Comparison of ENCODE assay signal across 26 mouse cellular contexts in the genomic region with DNA sequence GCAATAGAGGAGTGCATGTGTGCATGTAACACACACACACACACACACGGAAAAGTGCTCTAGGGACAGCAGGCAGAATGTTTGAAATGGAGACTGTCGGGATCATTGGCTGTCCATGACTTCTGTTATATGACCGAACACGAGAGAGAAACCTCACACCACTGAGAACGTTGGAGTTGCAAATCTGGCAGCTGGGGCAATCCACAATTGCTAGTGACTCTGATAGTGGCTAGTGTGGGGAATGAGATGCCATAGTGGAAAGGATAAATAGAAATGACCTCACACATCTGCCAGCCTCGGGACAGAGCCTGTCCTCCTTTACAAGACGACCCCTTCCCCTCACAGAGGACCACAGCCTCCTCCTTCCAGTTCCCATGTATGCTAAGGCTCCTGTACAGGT. TPM values are rescaled to one million over a fixed set of nuclear protein-coding genes. Genes with fewer than 3 reads are reported as not detected.
DNase-seq lines count a peak whose midpoint lies in the region; ATAC-seq and TF ChIP-seq lines count a peak whose summit lies in the region.
"Had no signal": no experiment of that assay in that cellular context is flagged by ENCODE, and none has a peak within 500 bp of the region (broad histone marks: within the 10 kb centered on the region; RNA-seq: fewer than 3 reads in every experiment).

No protein-coding gene starts in this region.

- no peak overlapping the region for H3K4me3 ChIP-seq in forebrain, embryonic 11.5 days (ENCODE audit: low read depth, low read length)
- no peak overlapping the region for H3K4me3 ChIP-seq in forebrain, embryonic 15.5 days
- no peak overlapping the region for H3K4me3 ChIP-seq in heart, embryonic 10.5 days
- H3K4me3 ChIP-seq in CH12.LX (replicated peaks in 1 of 3; ENCODE audit: low read depth in 2 of 3, low read length in 2 of 3, poor library complexity in 1 of 3), result no peak overlapping the region
- H3K4me3 ChIP-seq: embryonic facial prominence, embryonic 13.5 days; embryonic facial prominence, embryonic 15.5 days; erythroblast, embryonic 14.5 days; forebrain, embryonic 10.5 days; forebrain, embryonic 13.5 days had no signal

- TF ChIP-seq POLR2A in CH12.LX (IDR thresholded peaks at IDR 0.05; ENCODE audit: low read depth, low read length), result no peak

- no peaks in the 10 kb centered on the region for H3K9me3 ChIP-seq in forebrain, embryonic 11.5 days (ENCODE audit: control insufficient read depth, low read length)
- no peaks in the 10 kb centered on the region for H3K9me3 ChIP-seq in forebrain, embryonic 15.5 days
- H3K9me3 ChIP-seq in heart, embryonic 10.5 days, result no peaks in the 10 kb centered on the region
- H3K9me3 ChIP-seq in CH12.LX (replicated peaks; ENCODE audit: low read length), result no peaks in the 10 kb centered on the region
- H3K9me3 ChIP-seq: embryonic facial prominence, embryonic 13.5 days; embryonic facial prominence, embryonic 15.5 days; forebrain, embryonic 10.5 days; forebrain, embryonic 13.5 days had no signal

- 85% methylated on average over 7 of the region's 7 CpGs for WGBS in forebrain, embryonic 11.5 days
- WGBS in forebrain, embryonic 15.5 days, result 77% methylated on average over 7 of the region's 7 CpGs
- WGBS in heart, embryonic 10.5 days, result 71% methylated on average over 7 of the region's 7 CpGs

- H3K27me3 ChIP-seq in forebrain, embryonic 11.5 days (ENCODE audit: control insufficient read depth, insufficient read depth, low read length), result no peaks in the 10 kb centered on the region
- H3K27me3 ChIP-seq in forebrain, embryonic 15.5 days, result no peaks in the 10 kb centered on the region
- H3K27me3 ChIP-seq in heart, embryonic 10.5 days (ENCODE audit: insufficient read depth, poor library complexity, severe bottlenecking), result no peaks in the 10 kb centered on the region
- no peaks in the 10 kb centered on the region for H3K27me3 ChIP-seq in CH12.LX (replicated peaks)
- H3K27me3 ChIP-seq: embryonic facial prominence, embryonic 13.5 days; embryonic facial prominence, embryonic 15.5 days; forebrain, embryonic 13.5 days had no signal

- H3K9ac ChIP-seq in forebrain, embryonic 11.5 days (ENCODE audit: low read length), result no peak overlapping the region
- H3K9ac ChIP-seq in forebrain, embryonic 15.5 days (replicated peaks), result no peak overlapping the region
- H3K9ac ChIP-seq in CH12.LX (ENCODE audit: insufficient read depth, low read depth), result no peak overlapping the region; the same call in 1 of the 2 replicates
- H3K9ac ChIP-seq: embryonic facial prominence, embryonic 13.5 days; embryonic facial prominence, embryonic 15.5 days; forebrain, embryonic 13.5 days had no signal

- H3K4me1 ChIP-seq in forebrain, embryonic 11.5 days (replicated peaks; ENCODE audit: control insufficient read depth, insufficient read depth, low read length), result no peaks in the 10 kb centered on the region
- H3K4me1 ChIP-seq in forebrain, embryonic 15.5 days, result no peaks in the 10 kb centered on the region
- H3K4me1 ChIP-seq in heart, embryonic 10.5 days, result no peaks in the 10 kb centered on the region
- peaks cover 43 to 90% of the 10 kb centered on the region in 2 experiments for H3K4me1 ChIP-seq in CH12.LX (ENCODE audit: control insufficient read depth in 1 of 2, insufficient read depth in 2 of 2)
- H3K4me1 ChIP-seq: embryonic facial prominence, embryonic 13.5 days; embryonic facial prominence, embryonic 15.5 days; forebrain, embryonic 10.5 days; forebrain, embryonic 13.5 days had no signal

- TF ChIP-seq CTCF in CH12.LX (conservative IDR thresholded peaks at IDR 0.05 in 1 of 2, IDR thresholded peaks at IDR 0.05 in 1 of 2; ENCODE audit: low read depth in 2 of 2, low read length in 2 of 2), result no peak

- ATAC-seq in forebrain, embryonic 11.5 days (replicated peaks; ENCODE audit: low FRiP score), result no peak
- ATAC-seq in forebrain, embryonic 15.5 days (replicated peaks), result no peak
- ATAC-seq: CD4-positive, CD25-positive, alpha-beta regulatory T cell, adult 4 months; forebrain, embryonic 13.5 days; forebrain, embryonic 16.5 days had no signal

- no peak for TF ChIP-seq RAD21 in CH12.LX (IDR thresholded peaks at IDR 0.05; ENCODE audit: low read depth, low read length)

- no peak for TF ChIP-seq EP300 in CH12.LX (IDR thresholded peaks at IDR 0.05; ENCODE audit: low read length)

- peak; percentile 24 for DNase-seq in forebrain, embryonic 11.5 days (ENCODE audit: low spot score)
- DNase-seq in heart, embryonic 10.5 days (ENCODE audit: low spot score), result peak; percentile 58
- DNase-seq in heart, postnatal 4 days, result no peak
- peak; percentile 56 for DNase-seq in CH12.LX (ENCODE audit: extremely low read depth)
- DNase-seq in layer of hippocampus, adult 18-20 months (ENCODE audit: low spot score in 2 of 2), result no peak
- DNase-seq: adrenal gland, adult 2 months; adrenal gland, postnatal 10 days; adrenal gland, postnatal 25 days; cerebellum, adult 11 months; cerebellum, adult 18-20 months; cerebellum, adult 8-10 months; cerebellum, adult 9-11 months; cerebellum, postnatal 14 days; cerebellum, postnatal 36 days; embryo, embryonic 11 days had no signal

- no peaks in the 10 kb centered on the region for H3K36me3 ChIP-seq in forebrain, embryonic 11.5 days (ENCODE audit: control insufficient read depth, insufficient read depth, low read length)
- H3K36me3 ChIP-seq in forebrain, embryonic 15.5 days, result no peaks in the 10 kb centered on the region
- H3K36me3 ChIP-seq in heart, embryonic 10.5 days, result no peaks in the 10 kb centered on the region
- peaks cover 50 to 82% of the 10 kb centered on the region in 2 experiments for H3K36me3 ChIP-seq in CH12.LX (replicated peaks in 1 of 2; ENCODE audit: control insufficient read depth in 1 of 2, insufficient read depth in 1 of 2, low read length in 1 of 2)
- H3K36me3 ChIP-seq: embryonic facial prominence, embryonic 13.5 days; embryonic facial prominence, embryonic 15.5 days; forebrain, embryonic 10.5 days had no signal

- H3K27ac ChIP-seq in forebrain, embryonic 11.5 days (ENCODE audit: low read depth, low read length), result no peak overlapping the region
- H3K27ac ChIP-seq in forebrain, embryonic 15.5 days (replicated peaks), result no peak overlapping the region
- H3K27ac ChIP-seq in heart, embryonic 10.5 days, result no peak overlapping the region
- peak overlapping the region; percentile 93 for H3K27ac ChIP-seq in CH12.LX (ENCODE audit: insufficient read depth, low read depth)
- H3K27ac ChIP-seq: embryonic facial prominence, embryonic 13.5 days; embryonic facial prominence, embryonic 15.5 days; forebrain, embryonic 10.5 days; forebrain, embryonic 13.5 days had no signal

- dilution Hi-C loops in CH12.LX (cut with MboI; ENCODE audit: extremely low pct_ligation_motif_present, extremely low pct_unique_long_range_greater_than_20kb, low sequenced_read_pairs), result no loop called here

- peaks cover 66% of the 10 kb centered on the region for H3K79me2 ChIP-seq in CH12.LX (replicated peaks; ENCODE audit: control insufficient read depth, extremely low read depth, insufficient read depth, poor library complexity, severe bottlenecking)

- in situ Hi-C loops in CH12.LX (cut with MboI; ENCODE audit: low pct_ligation_motif_present, low pct_unique_long_range_greater_than_20kb, low sequenced_read_pairs), result no loop called here

- H3K4me2 ChIP-seq in forebrain, embryonic 11.5 days (ENCODE audit: low read depth, low read length, severe bottlenecking), result no peak overlapping the region
- H3K4me2 ChIP-seq in forebrain, embryonic 15.5 days (replicated peaks), result no peak overlapping the region
- peak overlapping the region; percentile 72 for H3K4me2 ChIP-seq in CH12.LX (ENCODE audit: insufficient read depth, low read depth, poor library complexity, severe bottlenecking)
- H3K4me2 ChIP-seq: embryonic facial prominence, embryonic 13.5 days; embryonic facial prominence, embryonic 15.5 days; forebrain, embryonic 13.5 days had no signal

TF ChIP-seq in CH12.LX, 34 proteins besides CTCF, POLR2A, EP300 and RAD21 (continues in another document):
- TF ChIP-seq IRF4 (IDR thresholded peaks at IDR 0.05; ENCODE audit: low read depth, low read length) (no peak), CHD1 (IDR thresholded peaks at IDR 0.05; ENCODE audit: low read depth, low read length) (0 out of 2 replicates have a peak, but pooled peaks have one; percentile 45), GABPA (IDR thresholded peaks at IDR 0.05; ENCODE audit: insufficient replicate concordance, low read depth, low read length) (no peak), UBTF (IDR thresholded peaks at IDR 0.05; ENCODE audit: low read depth, low read length) (no peak), MXI1 (IDR thresholded peaks at IDR 0.05; ENCODE audit: low read depth, low read length) (no peak), ETS1 (conservative IDR thresholded peaks at IDR 0.05; ENCODE audit: low read depth, low read length) (no peak), MEF2A (IDR thresholded peaks at IDR 0.05; ENCODE audit: borderline replicate concordance, low read depth, low read length) (no peak), SIN3A (IDR thresholded peaks at IDR 0.05; ENCODE audit: low read length) (no peak; the same call in none of the 2 replicates), BHLHE40 (IDR thresholded peaks at IDR 0.05; ENCODE audit: low read depth, low read length) (no peak), USF2 (conservative IDR thresholded peaks at IDR 0.05; ENCODE audit: low read depth, low read length) (no peak), NELFE (IDR thresholded peaks at IDR 0.05; ENCODE audit: low read depth, low read length) (0 out of 2 replicates have a peak, but pooled peaks have one; percentile 36), HCFC1 (IDR thresholded peaks at IDR 0.05; ENCODE audit: low read depth, low read length) (no peak), ZC3H11A (IDR thresholded peaks at IDR 0.05; ENCODE audit: low read depth, low read length) (no peak)

RNA-seq across cellular contexts. Expression of gene Blnk, which starts 23.6 kb away (rescaled TPM):
- 0.31 and 0.41 TPM in 2 replicates for polyA plus RNA-seq in forebrain, embryonic 11.5 days (2014; fragmentation: Nextera tagmentation; extraction: Ambion mirVana)
- 0.80 and 0.88 TPM in 2 replicates for polyA plus RNA-seq in forebrain, embryonic 15.5 days (2015; fragmentation: Nextera tagmentation; extraction: Ambion mirVana)
- 0.09 and 0.38 TPM in 2 replicates for polyA plus RNA-seq in heart, embryonic 10.5 days (2016; fragmentation: Nextera tagmentation; extraction: Ambion mirVana)
- total RNA-seq in heart, postnatal 4 days (2021), result under 1 TPM; 0.27 to 0.55 TPM
- total RNA-seq in CH12.LX (2012; rRNA removed) (86.8 and 142 TPM in 2 replicates), CH12.LX (2014; rRNA removed) (101 and 108 TPM in 2 replicates)
- 259 and 284 TPM in 2 replicates for polyA plus RNA-seq in CH12.LX (2012; ENCODE audit: insufficient read length, low read depth)
- 1 to 10 TPM; 6.1 to 7.5 TPM for total RNA-seq in layer of hippocampus, adult 18-20 months (2021)
- total RNA-seq: MEL had no signal
- polyA plus RNA-seq: erythroblast, embryonic 14.5 days had no signal

RNA-seq across cellular contexts. Expression of gene Dntt, which starts 58.3 kb away (rescaled TPM):
- polyA plus RNA-seq in forebrain, embryonic 11.5 days (2014; fragmentation: Nextera tagmentation; extraction: Ambion mirVana), result not detected in 2 replicates
- polyA plus RNA-seq in forebrain, embryonic 15.5 days (2015; fragmentation: Nextera tagmentation; extraction: Ambion mirVana), result not detected in 2 replicates
- polyA plus RNA-seq in heart, embryonic 10.5 days (2016; fragmentation: Nextera tagmentation; extraction: Ambion mirVana), result 0.06 TPM in 1 of 2 replicates, not detected in the other
- total RNA-seq in heart, postnatal 4 days (2021), result not detected
- total RNA-seq in CH12.LX (2012; rRNA removed) (0.13 TPM in 1 of 2 replicates, not detected in the other), CH12.LX (2014; rRNA removed) (not detected in 2 replicates)
- not detected in 2 replicates for polyA plus RNA-seq in CH12.LX (2012; ENCODE audit: insufficient read length, low read depth)
- not detected for total RNA-seq in layer of hippocampus, adult 18-20 months (2021)
- total RNA-seq: adrenal gland, adult 2 months; adrenal gland, postnatal 25 days; ES-E14; MEL had no signal
- polyA plus RNA-seq: adrenal gland, adult 2 months; embryonic facial prominence, embryonic 11.5 days; embryonic facial prominence, embryonic 13.5 days; erythroblast, embryonic 14.5 days; forebrain, embryonic 10.5 days; forebrain, embryonic 16.5 days had no signal

Comparison
In these comparisons a context has a peak if more than half of its experiments do, and no peak if none do; other contexts are left out.
1. DNase-seq: peak in forebrain, embryonic 11.5 days (single experiment), heart, embryonic 10.5 days (single experiment) and CH12.LX (single experiment); none in heart, postnatal 4 days (single experiment) and layer of hippocampus, adult 18-20 months (0 of 2).
2. RNA of gene Blnk, which starts 23.6 kb away (polyA plus RNA-seq): 259 to 284 TPM in CH12.LX; 0.80 to 0.88 TPM in forebrain, embryonic 15.5 days, 0.31 to 0.41 TPM in forebrain, embryonic 11.5 days and 0.09 to 0.38 TPM in heart, embryonic 10.5 days; every median in the first group is over 100 times any median in the second.